Mouse (Mus musculus) layer of hippocampus, postnatal 25 days (tissue): ENCODE measurements around the gene Omt2b. TPM values are rescaled to one million over a fixed set of nuclear protein-coding genes. Genes with fewer than 3 reads are reported as not detected.

Source experiments
- DNase-seq, 2 experiments: peaks; one replicate each; pipeline ENCODE4 v3.0.0; 2022; ENCODE audit warnings: mixed read lengths in 2 of 2, low spot score in 1 of 2; ENCODE audit errors: extremely low spot score in 1 of 2
- total RNA-seq, 2 experiments: library from RNA; stranded (reverse); gene quantifications; 2 replicates each; pipeline ENCODE4 v1.2.3; 2021

Gene Omt2b
- total RNA-seq, 2 experiments from 2014 or later = not detected

DNA sequence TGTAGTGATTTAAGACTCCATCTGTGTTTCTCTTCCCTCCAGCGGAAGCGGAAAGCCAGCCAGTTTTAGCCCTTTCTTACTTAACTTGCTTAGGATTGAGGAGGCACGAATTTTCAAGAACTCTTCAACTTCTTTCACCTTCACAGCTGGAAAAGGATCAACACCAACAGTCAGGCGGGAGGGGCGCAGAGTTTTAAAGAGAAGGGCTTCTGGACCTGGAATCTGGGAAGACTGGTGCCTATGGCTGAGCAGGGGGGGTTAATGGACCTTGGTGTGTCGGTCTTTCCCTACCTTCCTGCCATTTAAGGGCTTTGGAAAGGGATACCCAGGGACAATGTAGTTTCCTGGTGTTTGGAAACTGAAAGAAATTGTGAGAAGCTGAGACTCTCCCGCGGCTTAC, 50.2 kb downstream of the Omt2b start:
- DNase-seq = no peak

DNA sequence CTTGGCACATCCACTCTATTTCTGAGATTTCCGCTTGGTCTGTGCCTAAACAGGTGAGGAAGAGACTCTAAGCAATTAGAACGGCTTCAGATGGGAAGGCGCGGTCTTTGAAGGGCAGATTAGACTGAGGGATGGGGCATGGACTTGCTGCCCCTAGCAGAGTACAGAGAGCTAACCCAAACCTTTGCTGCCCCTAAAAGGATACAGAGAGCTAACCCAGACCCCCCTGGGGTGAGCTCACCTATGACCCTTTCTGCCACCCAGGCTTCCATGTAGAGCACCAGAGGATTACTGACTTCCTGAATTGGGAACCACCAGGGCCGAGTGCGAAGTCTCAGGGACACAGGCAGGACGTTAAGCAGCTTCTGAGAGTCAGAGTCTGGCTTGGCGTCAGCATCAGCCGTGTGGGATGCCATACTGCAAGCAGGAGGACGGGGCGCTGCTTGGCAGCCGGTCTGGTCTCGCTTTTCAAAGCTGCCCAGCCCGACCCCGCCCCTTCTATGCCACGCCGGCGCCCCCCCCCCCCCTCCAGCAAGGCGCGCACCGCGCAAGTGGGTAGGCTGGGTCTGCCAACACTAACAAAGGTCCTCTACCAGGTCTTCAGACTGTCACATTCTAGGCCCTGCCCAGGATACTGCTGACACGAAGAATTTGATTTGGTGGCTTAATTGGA, 50.9 kb downstream of the Omt2b start, which contains the start of gene Ooep:
Ooep (minus strand) TSS at position 613 of the 673 bp plus-strand sequence.
- peak; percentile 7 to 16 for DNase-seq

Other genes starting within 250 kb of the Omt2b start
- 100 to 1,000 TPM in 1 of 2 experiments, 10 to 100 TPM in 1; 96.4 to 102 TPM for gene Fbxo9, start 218.5 kb upstream of the Omt2b start, total RNA-seq
- gene Ick, start 218.4 kb upstream of the Omt2b start, total RNA-seq = 10 to 100 TPM; 22.6 to 27.0 TPM
- 10 to 100 TPM; 41.7 to 58.1 TPM for gene Gsta4, start 144.8 kb upstream of the Omt2b start, total RNA-seq
- gene Gsta1, start 96.9 kb upstream of the Omt2b start, total RNA-seq = not detected
- not detected for gene Gm3776, start 70.5 kb upstream of the Omt2b start, total RNA-seq
- gene Gm10639, start 37.7 kb upstream of the Omt2b start, total RNA-seq = not detected
- not detected for gene Omt2a, start 12.8 kb upstream of the Omt2b start, total RNA-seq
- not detected for gene Gsta2, start 28.2 kb downstream of the Omt2b start, total RNA-seq
- gene Dppa5a, start 40.6 kb downstream of the Omt2b start, total RNA-seq = not detected
- not detected for gene Ooep, start 51.1 kb downstream of the Omt2b start, total RNA-seq
- under 1 TPM in 1 of 2 experiments, not detected in 1; 0.16 TPM for gene Ddx43, start 68.2 kb downstream of the Omt2b start, total RNA-seq
- 1 to 10 TPM in 1 of 2 experiments, under 1 TPM in 1; 0.74 to 1.2 TPM for gene Cgas, start 115.6 kb downstream of the Omt2b start, total RNA-seq
- 10 to 100 TPM; 20.6 to 23.7 TPM for gene Mto1, start 120.6 kb downstream of the Omt2b start, total RNA-seq
- gene Gm17324, start 121.2 kb downstream of the Omt2b start, total RNA-seq = 1 to 10 TPM in 1 of 2 experiments, under 1 TPM in 1; 0.89 to 1.1 TPM
- 1,000 to 10,000 TPM; 3,010 to 3,306 TPM for gene Eef1a1, start 161.6 kb downstream of the Omt2b start, total RNA-seq